Mouse (Mus musculus): Measurements from ENCODE around the gene Rpl3. TPM values are rescaled to one million over a fixed set of nuclear protein-coding genes. Genes with fewer than 3 reads are reported as not detected.

The Rpl3 gene
- total RNA-seq, 4 experiments from 2014 or later: 541 to 649 (median 631) TPM

GRCm38 (mm10) chr15:80083740-80084139 lies 7.9 kb downstream of the Rpl3 start:
- DNase-seq: no peak

- DNase-seq: peak; percentile 96
These were observed 8.4 kb downstream of the Rpl3 start for GRCm38 (mm10) chr15:80083276-80083731.

DNA sequence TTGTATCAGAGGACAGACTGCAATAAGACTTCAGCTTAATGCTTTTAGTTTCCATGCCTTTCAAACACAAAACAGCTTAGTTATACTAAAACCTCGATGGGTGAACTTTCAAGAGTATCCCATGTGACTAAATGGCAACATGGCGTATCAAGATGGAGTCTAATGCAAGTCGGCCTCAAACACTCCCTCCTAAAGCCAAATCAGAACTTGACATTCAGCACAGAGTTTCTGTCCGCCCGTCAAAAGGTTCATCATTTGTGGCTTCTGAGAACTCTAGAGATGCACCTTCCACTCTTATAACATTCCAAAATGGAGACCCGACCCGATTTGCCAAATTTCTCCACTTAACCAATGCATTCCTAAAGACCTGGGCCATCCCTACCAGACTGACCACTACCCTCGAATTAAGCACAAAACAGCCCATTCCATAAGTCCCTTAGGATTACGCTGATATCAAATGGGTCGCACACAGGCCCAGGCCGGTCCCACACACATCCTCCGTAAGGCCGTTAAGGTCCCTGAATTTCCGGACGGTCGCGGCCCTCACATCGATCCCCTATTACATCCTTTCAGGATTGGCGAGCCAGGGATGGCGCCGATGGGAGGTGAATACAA lies 8.9 kb downstream of the Rpl3 start:
- no peak for DNase-seq

DNA sequence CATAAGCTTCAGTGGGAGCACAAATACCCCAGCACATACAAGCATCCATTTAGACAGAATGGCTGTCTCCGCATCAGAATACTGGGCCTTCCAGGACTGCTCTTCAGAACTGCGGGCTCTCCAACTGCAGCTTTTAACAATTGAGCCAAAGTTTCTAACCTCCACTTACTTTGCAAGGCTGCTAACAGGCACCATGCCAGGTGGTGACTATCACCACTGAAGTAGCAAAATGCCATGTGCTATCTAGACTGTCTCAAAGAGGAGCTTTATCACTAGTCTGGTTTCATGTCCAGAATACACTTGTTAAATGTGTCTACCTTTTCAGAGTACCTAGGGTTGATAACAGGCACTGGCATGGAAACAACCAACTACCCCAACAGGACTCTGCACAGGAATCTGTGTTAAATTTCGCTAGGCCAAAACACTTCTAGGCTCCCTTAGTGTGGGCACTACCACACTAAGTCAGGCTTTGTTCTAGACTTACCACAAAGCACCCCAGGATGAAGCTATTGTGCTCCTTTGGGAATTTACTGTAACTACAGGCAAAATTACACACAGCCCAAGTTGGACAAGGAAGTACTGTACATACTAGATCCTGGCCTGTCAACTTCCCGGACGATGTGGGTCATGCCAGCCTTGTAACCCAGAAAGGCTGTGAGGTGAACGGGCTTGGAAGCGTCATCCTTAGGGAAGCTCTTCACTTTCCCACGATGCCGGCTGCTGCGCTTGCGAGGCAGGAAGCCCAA lies 9.7 kb downstream of the Rpl3 start:
- peak; percentile 67 for DNase-seq

DNA sequence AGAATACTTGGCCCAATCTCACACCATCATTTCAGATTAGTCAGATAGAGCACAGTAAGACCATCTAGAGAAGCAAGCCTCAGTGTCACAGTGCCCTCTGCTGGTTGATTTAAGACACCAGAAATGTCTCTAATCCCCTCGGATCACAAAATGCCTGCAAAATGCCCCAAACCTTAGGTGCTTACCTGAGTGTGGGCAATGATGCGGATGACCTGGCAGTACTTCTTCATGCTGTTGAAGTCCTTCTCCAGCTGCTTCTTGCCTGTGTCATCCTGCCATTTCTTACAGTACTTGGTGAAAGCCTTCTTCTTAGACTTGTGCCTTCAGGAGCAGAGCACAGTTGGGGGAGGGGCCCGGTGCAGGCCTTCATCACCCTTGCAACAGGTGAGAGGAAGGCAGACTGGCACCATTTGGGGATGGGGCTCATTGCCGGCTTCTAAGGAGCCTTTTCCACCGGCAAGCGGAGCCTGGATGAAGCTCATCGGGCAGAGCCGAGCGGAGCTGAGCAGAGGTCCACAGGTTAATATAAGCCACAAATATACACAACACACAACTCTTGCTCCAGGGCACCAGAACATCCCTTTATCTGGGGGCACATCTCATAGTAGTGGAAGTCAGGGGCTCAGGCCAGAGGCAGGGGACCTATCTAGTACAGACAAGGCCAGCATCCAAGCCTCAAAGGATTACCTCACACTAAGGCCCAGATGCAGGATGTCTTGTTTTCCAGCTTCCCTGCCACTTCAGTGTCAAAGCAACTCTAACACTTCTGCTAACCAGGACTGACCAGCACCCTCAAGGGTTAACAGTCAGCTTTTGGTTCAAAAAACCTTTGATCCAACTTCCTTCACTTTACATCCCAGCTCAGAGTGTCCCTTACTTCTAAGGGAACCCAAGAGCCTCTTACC lies 10.7 kb downstream of the Rpl3 start:
- no peak for DNase-seq

GRCm38 (mm10) chr15:80079954-80080353 lies 11.7 kb downstream of the Rpl3 start:
- no peak for DNase-seq

DNA sequence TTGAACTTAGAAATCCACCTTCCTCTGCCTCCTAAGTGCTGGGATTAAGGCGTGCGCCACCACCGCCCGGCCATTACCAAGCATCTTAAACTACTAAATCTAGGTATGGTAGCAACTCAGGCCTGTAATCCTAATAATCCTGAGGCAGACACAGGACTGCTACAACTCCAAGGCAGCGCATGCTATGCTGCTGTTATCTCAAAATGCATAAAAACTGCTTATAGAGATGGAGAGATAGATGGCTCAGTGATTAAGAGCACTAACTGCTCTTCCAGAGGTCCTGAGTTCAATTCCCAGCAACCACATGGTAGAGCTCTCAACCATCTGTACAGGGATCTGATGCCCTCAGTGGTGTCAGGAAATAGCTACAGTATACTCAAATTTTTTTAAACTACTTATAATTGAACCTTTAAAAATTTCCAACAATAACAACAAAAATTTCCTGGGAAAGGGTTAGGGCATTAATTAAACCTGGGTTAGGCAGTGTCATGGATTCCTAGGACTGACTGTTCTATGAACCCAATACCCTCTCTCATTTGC lies 12.5 kb downstream of the Rpl3 start:
- DNase-seq: no peak

GRCm38 (mm10) chr15:80078058-80078814 lies 13.4 kb downstream of the Rpl3 start:
- no peak for DNase-seq

DNA sequence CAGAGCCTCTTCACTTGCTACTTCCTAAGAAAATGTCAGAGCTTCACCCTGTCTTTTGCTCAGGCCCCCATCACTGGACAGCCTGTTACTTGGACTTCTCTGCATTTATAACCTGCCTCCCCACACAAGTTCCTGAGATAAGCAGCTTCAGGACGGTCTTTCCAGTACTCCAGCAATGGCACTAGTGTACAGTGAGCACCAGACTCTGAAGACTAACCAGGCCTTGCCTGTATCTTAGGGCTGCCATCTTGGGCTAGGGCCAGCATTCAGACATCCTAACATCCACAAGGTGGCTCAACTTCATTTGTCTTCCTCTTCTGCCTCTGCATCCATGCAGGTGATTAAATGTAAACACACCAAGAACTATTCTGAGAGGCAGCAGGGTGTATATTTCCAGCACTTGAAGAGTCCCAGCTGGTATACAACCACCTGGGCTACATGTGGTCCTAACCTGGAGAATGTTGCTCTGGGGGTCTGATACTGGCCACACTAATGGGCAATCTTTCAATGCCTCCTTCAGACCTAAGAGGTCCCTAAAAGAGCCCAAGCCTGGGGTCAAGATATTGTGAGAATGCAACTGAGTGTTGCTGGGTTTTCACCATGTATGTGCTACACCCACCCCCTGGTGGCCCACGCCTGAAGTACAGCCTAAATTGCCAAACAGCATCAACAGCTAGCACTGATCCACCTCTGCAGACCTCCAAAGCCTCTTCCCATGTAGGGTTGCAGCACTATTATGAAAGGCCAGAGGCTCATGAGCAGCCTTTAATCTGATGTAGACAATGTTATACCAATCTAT lies 15.1 kb downstream of the Rpl3 start:
- DNase-seq: no peak

GRCm38 (mm10) chr15:80075733-80076337 lies 15.8 kb downstream of the Rpl3 start:
- DNase-seq: no peak

GRCm38 (mm10) chr15:80075374-80075694 lies 16.3 kb downstream of the Rpl3 start:
- DNase-seq: no peak

DNA sequence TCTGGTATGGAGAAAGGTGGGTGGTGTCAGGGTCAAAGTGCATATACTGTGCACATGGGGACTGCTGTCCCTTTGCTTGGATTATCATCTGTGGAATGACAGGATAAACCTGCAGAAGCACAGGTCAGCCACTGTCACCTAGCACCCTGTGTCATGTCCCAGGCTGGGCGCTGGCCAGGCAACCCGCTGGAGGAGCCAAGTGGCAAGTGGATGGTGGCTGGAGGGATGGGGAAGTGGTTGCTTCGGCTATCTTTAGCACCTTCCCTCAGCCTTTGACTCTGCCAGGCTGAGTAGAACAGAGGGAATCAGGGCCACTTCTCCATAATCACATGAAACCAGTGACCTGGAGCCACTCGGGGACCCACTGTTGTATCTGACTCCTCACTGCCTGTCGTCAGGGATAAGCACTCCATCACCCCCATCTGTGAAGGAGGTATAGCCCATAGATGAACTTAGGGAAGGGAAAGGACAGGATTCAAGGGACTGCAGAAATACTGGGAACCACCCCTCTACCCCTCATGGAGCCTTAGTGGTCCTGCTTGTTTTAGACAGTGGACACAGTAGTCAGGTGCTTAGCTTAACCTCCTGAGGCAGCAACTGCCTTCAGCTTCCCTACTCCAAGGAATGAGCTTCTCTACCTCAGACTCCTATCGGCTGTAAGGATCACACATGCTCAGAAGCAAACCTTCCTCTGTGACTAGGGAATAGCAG lies 16.9 kb downstream of the Rpl3 start:
- DNase-seq: no peak

DNA sequence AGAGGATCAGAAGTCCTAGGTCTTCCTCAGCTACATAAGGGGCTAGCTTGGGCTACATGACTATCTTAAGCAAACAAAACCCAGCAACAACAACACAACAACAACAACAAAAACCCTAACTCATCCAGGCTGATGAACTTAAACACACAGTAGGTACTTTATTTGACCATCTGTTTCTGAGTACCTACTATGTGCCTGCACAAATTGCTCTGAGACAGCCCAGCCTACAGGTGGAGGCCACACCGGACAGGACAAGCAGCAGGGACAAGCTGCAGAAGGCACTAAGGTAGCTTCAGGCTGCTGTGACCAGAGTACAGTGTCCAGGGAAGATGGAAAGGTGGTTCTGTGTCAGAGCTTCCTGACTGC lies 18.4 kb downstream of the Rpl3 start:
- DNase-seq: no peak

- DNase-seq: no peak
These were observed 19.0 kb downstream of the Rpl3 start for GRCm38 (mm10) chr15:80072579-80073255.

DNA sequence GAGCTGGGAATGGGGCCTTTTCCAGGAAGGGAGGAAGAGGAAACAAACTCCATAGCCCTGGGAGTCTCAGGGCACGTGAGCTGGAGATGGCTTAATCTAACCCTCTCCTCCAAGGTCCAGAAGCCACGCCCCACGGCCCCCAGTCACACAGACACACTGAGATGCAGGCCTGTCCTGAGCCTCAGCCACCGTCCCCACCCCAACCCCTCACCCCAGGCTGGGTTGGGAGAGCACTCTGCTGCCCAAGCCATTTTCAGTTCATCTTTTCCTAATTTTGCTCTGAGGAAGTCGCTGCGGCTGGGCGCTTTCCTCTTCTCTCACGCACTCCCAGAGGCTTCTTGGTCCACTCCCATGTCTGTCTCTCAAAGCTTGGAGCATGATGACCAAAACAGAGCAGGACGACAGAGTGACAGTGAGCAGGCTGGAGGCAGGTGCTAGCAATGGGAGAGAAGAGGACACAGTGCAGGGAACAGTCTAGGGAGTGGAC lies 19.7 kb downstream of the Rpl3 start:
- no peak for DNase-seq

GRCm38 (mm10) chr15:80070095-80070644 lies 21.5 kb downstream of the Rpl3 start:
- DNase-seq: no peak

GRCm38 (mm10) chr15:80069171-80069570 lies 22.5 kb downstream of the Rpl3 start:
- no peak for DNase-seq

- DNase-seq: no peak
These were observed 25.1 kb downstream of the Rpl3 start for GRCm38 (mm10) chr15:80066538-80066937.

DNA sequence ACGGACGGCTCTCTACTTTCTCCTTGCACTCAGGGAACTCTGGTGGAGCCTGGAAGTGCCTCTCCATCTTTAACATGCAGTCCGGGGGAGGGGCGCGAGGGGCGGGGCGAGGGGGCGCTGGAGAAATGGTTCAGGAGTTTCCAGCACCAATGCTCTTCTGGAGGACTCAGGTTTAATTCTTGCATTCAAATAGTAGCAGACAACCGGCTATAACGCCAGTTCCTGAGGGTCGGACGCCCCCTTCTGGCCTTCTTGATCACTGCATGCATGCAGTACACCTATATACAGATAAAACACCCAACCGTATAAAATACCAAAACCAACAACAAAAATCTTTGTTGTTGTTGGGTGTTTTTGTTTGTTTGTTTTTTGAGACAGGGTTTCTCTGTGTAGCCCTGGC lies 26.3 kb downstream of the Rpl3 start:
- DNase-seq: no peak

Data from adrenal gland, adult 8-10 months (tissue).